Mouse (Mus musculus) G1E (cell line): ENCODE results near the gene Col1a1.

ENCODE experiments used
- CTCF ChIP-seq: IDR thresholded peaks from 2 replicates; pipeline ENCODE4 v1.5.1; 2012; ENCODE audit warnings: low read depth, low read length, inconsistent platforms, mixed read lengths
- GATA1 ChIP-seq: IDR thresholded peaks from 2 replicates; pipeline ENCODE4 v1.6.1; 2012; ENCODE audit warnings: borderline replicate concordance, low read length, inconsistent platforms, mixed read lengths
- POLR2AphosphoS5 ChIP-seq: IDR thresholded peaks from 2 replicates; pipeline ENCODE4 v1.6.1; 2012; ENCODE audit warnings: low read depth, low read length, inconsistent platforms; ENCODE audit not compliant: insufficient replicate concordance
- TAL1 ChIP-seq: conservative IDR thresholded peaks from 2 replicates; pipeline ENCODE4 v1.6.1; 2012; ENCODE audit warnings: low read depth, low read length, inconsistent platforms, mixed read lengths

- TF ChIP-seq CTCF: no peak
- TF ChIP-seq TAL1: no peak
- TF ChIP-seq POLR2AphosphoS5: no peak
- no peak for TF ChIP-seq GATA1
These were observed 61.0 kb downstream of the Col1a1 start for GRCm38 (mm10) chr11:94996984-94997383.
